Mouse (Mus musculus): ENCODE data around the gene Csnk1g2.
"Not testable (repeated sequence)": the region's sequence is repeated elsewhere in the genome, so short reads cannot be mapped to it uniquely, and the experiment has no call there.

The Csnk1g2 gene

GRCm38 (mm10) chr10:80623457-80624191 lies 986 bp downstream of the Csnk1g2 start:
- DNase-seq: peak; percentile 58

- no peak for DNase-seq
These were observed 3.1 kb downstream of the Csnk1g2 start for GRCm38 (mm10) chr10:80625764-80626163.

- DNase-seq: no peak
These were observed 5.0 kb downstream of the Csnk1g2 start for GRCm38 (mm10) chr10:80627685-80628084.

- DNase-seq: no peak
These were observed 6.3 kb downstream of the Csnk1g2 start for GRCm38 (mm10) chr10:80628925-80629324.

- no peak for DNase-seq
These were observed 12.7 kb downstream of the Csnk1g2 start for GRCm38 (mm10) chr10:80635345-80635744.

GRCm38 (mm10) chr10:80646936-80647335 lies 24.3 kb downstream of the Csnk1g2 start:
- DNase-seq: no peak

GRCm38 (mm10) chr10:80649910-80650309 lies 27.3 kb downstream of the Csnk1g2 start:
- DNase-seq: not testable (repeated sequence)

- no peak for DNase-seq
These were observed 27.8 kb downstream of the Csnk1g2 start for GRCm38 (mm10) chr10:80650392-80650791.

- DNase-seq: no peak
These were observed 30.6 kb downstream of the Csnk1g2 start for GRCm38 (mm10) chr10:80653156-80653720.

- DNase-seq: no peak
These were observed 32.2 kb downstream of the Csnk1g2 start for GRCm38 (mm10) chr10:80654866-80655265.

- DNase-seq: no peak
These were observed 32.9 kb downstream of the Csnk1g2 start for GRCm38 (mm10) chr10:80655406-80656129.

GRCm38 (mm10) chr10:80656130-80656862 lies 33.7 kb downstream of the Csnk1g2 start:
- DNase-seq: peak; percentile 97

GRCm38 (mm10) chr10:80656863-80657623 lies 34.4 kb downstream of the Csnk1g2 start, which contains the start of gene Btbd2:
TSS of gene Btbd2 (minus strand) at chr10:80657071.
- no peak for DNase-seq

- no peak for DNase-seq
These were observed 35.7 kb downstream of the Csnk1g2 start for GRCm38 (mm10) chr10:80658194-80658840.

GRCm38 (mm10) chr10:80658841-80659202 lies 36.2 kb downstream of the Csnk1g2 start:
- DNase-seq: no peak

- DNase-seq: peak; percentile 58
These were observed 36.6 kb downstream of the Csnk1g2 start for GRCm38 (mm10) chr10:80659213-80659612.

- no peak for DNase-seq
These were observed 38.5 kb downstream of the Csnk1g2 start for GRCm38 (mm10) chr10:80661149-80661548.

- no peak for DNase-seq
These were observed 41.0 kb downstream of the Csnk1g2 start for GRCm38 (mm10) chr10:80663485-80664196.

GRCm38 (mm10) chr10:80664197-80665015 lies 41.8 kb downstream of the Csnk1g2 start:
- DNase-seq: no peak

- DNase-seq: no peak
These were observed 42.4 kb downstream of the Csnk1g2 start for GRCm38 (mm10) chr10:80665016-80665380.
